Mouse (Mus musculus) layer of hippocampus, postnatal 14 days (tissue): Measurements from ENCODE around the gene Sbsn. TPM values are rescaled to one million over a fixed set of nuclear protein-coding genes. Genes with fewer than 3 reads are reported as not detected.

Source experiments
- DNase-seq, 2 experiments: peaks; one replicate each; pipeline ENCODE4 v3.0.0; 2021 to 2022; ENCODE audit warnings: low spot score in 2 of 2, mixed read lengths in 1 of 2
- total RNA-seq, 2 experiments: library from RNA; stranded (reverse); gene quantifications; 2 replicates each; pipeline ENCODE4 v1.2.3; 2021

Gene Sbsn
- total RNA-seq, 2 experiments from 2014 or later: 6.8 to 10.7 TPM

- DNase-seq: no peak
Measured at GRCm38 (mm10) chr7:30749824-30750606, 1.3 kb upstream of the Sbsn start.

- DNase-seq: no peak
Measured at GRCm38 (mm10) chr7:30757001-30757400, 5.7 kb downstream of the Sbsn start.

GRCm38 (mm10) chr7:30758853-30759252 is 7.6 kb downstream of the Sbsn start:
- no peak for DNase-seq

- DNase-seq: no peak
Measured at GRCm38 (mm10) chr7:30761769-30762352, 10.6 kb downstream of the Sbsn start.

- no peak for DNase-seq
Measured at GRCm38 (mm10) chr7:30763456-30763855, 12.2 kb downstream of the Sbsn start, which contains the start of gene Dmkn. Gene Dmkn (plus strand): TSS chr7:30763756.

GRCm38 (mm10) chr7:30765173-30765572 is 13.9 kb downstream of the Sbsn start:
- DNase-seq: no peak

- DNase-seq: no peak
Measured at GRCm38 (mm10) chr7:30766408-30766807, 15.1 kb downstream of the Sbsn start.

- DNase-seq: no peak
Measured at GRCm38 (mm10) chr7:30769236-30769635, 18.0 kb downstream of the Sbsn start.

- DNase-seq: no peak
Measured at GRCm38 (mm10) chr7:30776104-30776503, 24.8 kb downstream of the Sbsn start.

GRCm38 (mm10) chr7:30777081-30777579 is 25.9 kb downstream of the Sbsn start:
- DNase-seq: no peak

GRCm38 (mm10) chr7:30777911-30778310 is 26.6 kb downstream of the Sbsn start:
- no peak for DNase-seq

- DNase-seq: no peak
Measured at GRCm38 (mm10) chr7:30781792-30782191, 30.5 kb downstream of the Sbsn start.

GRCm38 (mm10) chr7:30782658-30783057 is 31.4 kb downstream of the Sbsn start:
- DNase-seq: no peak

GRCm38 (mm10) chr7:30785154-30785553 is 33.9 kb downstream of the Sbsn start:
- DNase-seq: no peak

- DNase-seq: peak; percentile 48 to 89
Measured at GRCm38 (mm10) chr7:30785721-30786546, 34.7 kb downstream of the Sbsn start.

GRCm38 (mm10) chr7:30787377-30788022 is 36.2 kb downstream of the Sbsn start, which contains the start of gene Krtdap:
Gene Krtdap (plus strand): TSS chr7:30787896.
- DNase-seq: no peak

GRCm38 (mm10) chr7:30790141-30790540 is 38.9 kb downstream of the Sbsn start:
- peak in 1 of 2 experiments; percentile 22 for DNase-seq

GRCm38 (mm10) chr7:30791921-30792320 is 40.6 kb downstream of the Sbsn start:
- DNase-seq: no peak

GRCm38 (mm10) chr7:30794921-30795320 is 43.6 kb downstream of the Sbsn start:
- DNase-seq: no peak

GRCm38 (mm10) chr7:30796790-30797189 is 45.5 kb downstream of the Sbsn start:
- DNase-seq: peak in 1 of 2 experiments; percentile 46

- no peak for DNase-seq
Measured at GRCm38 (mm10) chr7:30800653-30801052, 49.4 kb downstream of the Sbsn start.
